Mouse (Mus musculus) neural tube, embryonic 10.5 days (tissue): ENCODE data around the gene Ttc22.

Experiments used
- DNase-seq: peaks from one replicate; pipeline ENCODE4 v3.0.0-alpha.2; 2017; ENCODE audit warnings: low spot score; ENCODE audit errors: extremely low spot score

Gene Ttc22

GRCm38 (mm10) chr4:106655681-106656080 is 33.4 kb downstream of the Ttc22 start:
- DNase-seq = no peak

- DNase-seq = no peak
Measured at GRCm38 (mm10) chr4:106663956-106664470, 41.8 kb downstream of the Ttc22 start.

GRCm38 (mm10) chr4:106664697-106665096 is 42.5 kb downstream of the Ttc22 start:
- DNase-seq = no peak

GRCm38 (mm10) chr4:106665269-106665668 is 43.0 kb downstream of the Ttc22 start:
- DNase-seq = no peak

GRCm38 (mm10) chr4:106665673-106666072 is 43.4 kb downstream of the Ttc22 start:
- DNase-seq = no peak

- DNase-seq = no peak
Measured at GRCm38 (mm10) chr4:106666546-106666945, 44.3 kb downstream of the Ttc22 start.

GRCm38 (mm10) chr4:106676749-106677148 is 54.5 kb downstream of the Ttc22 start:
- DNase-seq = no peak

- DNase-seq = peak; percentile 96
Measured at GRCm38 (mm10) chr4:106678442-106679118, 56.3 kb downstream of the Ttc22 start, which contains the start of gene Ttc4. Ttc4 (minus strand) TSS chr4:106678944.

GRCm38 (mm10) chr4:106679152-106679551 is 56.9 kb downstream of the Ttc22 start:
- no peak for DNase-seq

GRCm38 (mm10) chr4:106680955-106681354 is 58.7 kb downstream of the Ttc22 start:
- DNase-seq = no peak

- DNase-seq = no peak
Measured at GRCm38 (mm10) chr4:106688636-106689296, 66.5 kb downstream of the Ttc22 start.
